Mouse (Mus musculus) gonadal fat pad, adult 2 months (tissue): ENCODE measurements around the gene D630039A03Rik. TPM values are rescaled to one million over a fixed set of nuclear protein-coding genes. Genes with fewer than 3 reads are reported as not detected.
A peak's percentile ranks its signal among the peaks of the same experiment; 100 is the strongest.

ENCODE experiments used
- DNase-seq: peaks from one replicate; pipeline ENCODE4 v3.0.0-alpha.2; 2012; ENCODE audit warnings: low read depth
- polyA plus RNA-seq: library from polyadenylated mRNA; depleted of rRNA; stranded (reverse); fragments of >200 nt; gene quantifications from 2 replicates; pipeline ENCODE4 v1.2.3, GENCODE M21; 2012; rRNA removed

D630039A03Rik gene
- polyA plus RNA-seq, result 6.5 and 11.8 TPM in 2 replicates

GRCm38 (mm10) chr4:57916201-57916661 is at the start of gene D630039A03Rik:
Gene D630039A03Rik (minus strand): TSS chr4:57916297.
- DNase-seq, result no peak

- no peak for DNase-seq
These were observed 49.4 kb upstream of the D630039A03Rik start for GRCm38 (mm10) chr4:57965516-57965915.

- DNase-seq, result no peak
These were observed 48.0 kb upstream of the D630039A03Rik start for GRCm38 (mm10) chr4:57964143-57964542.

GRCm38 (mm10) chr4:57959056-57959455 is 43.0 kb upstream of the D630039A03Rik start:
- DNase-seq, result no peak

GRCm38 (mm10) chr4:57958098-57958497 is 42.0 kb upstream of the D630039A03Rik start:
- DNase-seq, result no peak

GRCm38 (mm10) chr4:57957200-57958085 is 41.3 kb upstream of the D630039A03Rik start:
- no peak for DNase-seq

- DNase-seq, result peak; percentile 79
These were observed 40.2 kb upstream of the D630039A03Rik start, which contains the start of gene Txn1 for GRCm38 (mm10) chr4:57956029-57956960. Gene Txn1 (minus strand): TSS chr4:57956411.

- no peak for DNase-seq
These were observed 39.5 kb upstream of the D630039A03Rik start for GRCm38 (mm10) chr4:57955544-57955958.

GRCm38 (mm10) chr4:57954991-57955390 is 38.9 kb upstream of the D630039A03Rik start:
- DNase-seq, result no peak

- no peak for DNase-seq
These were observed 38.5 kb upstream of the D630039A03Rik start for GRCm38 (mm10) chr4:57954580-57954979.

- no peak for DNase-seq
These were observed 37.7 kb upstream of the D630039A03Rik start for GRCm38 (mm10) chr4:57953796-57954195.

GRCm38 (mm10) chr4:57952891-57953290 is 36.8 kb upstream of the D630039A03Rik start:
- no peak for DNase-seq

GRCm38 (mm10) chr4:57952416-57952815 is 36.3 kb upstream of the D630039A03Rik start:
- no peak for DNase-seq

- DNase-seq, result no peak
These were observed 33.8 kb upstream of the D630039A03Rik start for GRCm38 (mm10) chr4:57949866-57950265.

GRCm38 (mm10) chr4:57947476-57947875 is 31.4 kb upstream of the D630039A03Rik start:
- DNase-seq, result no peak

GRCm38 (mm10) chr4:57947036-57947435 is 30.9 kb upstream of the D630039A03Rik start:
- no peak for DNase-seq

- no peak for DNase-seq
These were observed 26.8 kb upstream of the D630039A03Rik start for GRCm38 (mm10) chr4:57942892-57943291.

- DNase-seq, result no peak
These were observed 24.5 kb upstream of the D630039A03Rik start for GRCm38 (mm10) chr4:57940631-57941030.

- no peak for DNase-seq
These were observed 21.2 kb upstream of the D630039A03Rik start for GRCm38 (mm10) chr4:57937292-57937691.

GRCm38 (mm10) chr4:57934181-57934580 is 18.1 kb upstream of the D630039A03Rik start:
- DNase-seq, result no peak

- DNase-seq, result no peak
These were observed 14.6 kb upstream of the D630039A03Rik start for GRCm38 (mm10) chr4:57930559-57931170.
